Mouse (Mus musculus) bone marrow macrophage, adult 2 months (primary cell): ENCODE data around the gene Eps8l1. TPM values are rescaled to one million over a fixed set of nuclear protein-coding genes. Genes with fewer than 3 reads are reported as not detected.

Source experiments
- H3K27ac ChIP-seq: 2 replicates; pipeline ENCODE4 v1.5.1; 2012; ENCODE audit warnings: low read depth, low read length; ENCODE audit not compliant: insufficient read depth
- H3K4me1 ChIP-seq: 2 replicates; pipeline ENCODE4 v1.6.1; 2012; ENCODE audit warnings: low read length; ENCODE audit not compliant: control insufficient read depth, insufficient read depth
- H3K4me3 ChIP-seq: 2 replicates; pipeline ENCODE4 v1.5.1; 2012; ENCODE audit warnings: mild to moderate bottlenecking, low read length, moderate library complexity; ENCODE audit not compliant: insufficient read depth
- CTCF ChIP-seq: IDR thresholded peaks from 2 replicates; pipeline ENCODE4 v1.5.1; 2012; ENCODE audit warnings: low read depth, mild to moderate bottlenecking, low read length, moderate library complexity
- POLR2A ChIP-seq: IDR thresholded peaks from 2 replicates; pipeline ENCODE4 v1.6.1; 2012; ENCODE audit warnings: mild to moderate bottlenecking, low read depth, low read length, borderline replicate concordance
- polyA plus RNA-seq: library from polyadenylated mRNA; stranded (reverse); fragments of >200 nt; gene quantifications from 2 replicates; pipeline ENCODE4 v1.2.4, GENCODE M21; 2012; ENCODE audit not compliant: missing spikeins, insufficient read depth, insufficient read length

Gene Eps8l1
- polyA plus RNA-seq, 1 experiment = 29.0 TPM

DNA sequence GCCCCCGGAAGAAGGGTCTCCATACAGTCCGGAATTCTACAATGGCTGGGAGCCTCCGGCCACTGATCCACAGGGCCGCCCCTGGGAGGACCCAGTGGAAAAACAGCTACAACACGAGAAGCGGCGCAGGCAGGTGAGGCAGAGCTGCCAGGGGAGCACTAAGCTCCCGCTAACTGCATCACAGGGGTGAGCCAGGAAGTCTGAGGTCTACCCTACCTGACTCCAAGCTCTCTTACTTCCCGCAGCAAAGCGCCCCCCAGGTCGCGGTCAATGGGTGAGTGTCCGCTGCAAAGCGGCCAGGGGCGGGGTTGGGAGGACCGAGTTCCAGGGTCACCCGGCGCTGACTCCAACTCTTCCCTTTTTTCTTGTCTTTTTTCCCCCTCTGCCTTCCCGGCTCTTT lies 13.5 kb downstream of the Eps8l1 start:
- H3K4me1 ChIP-seq = no peaks in the 10 kb centered on the region
- no peak overlapping the region for H3K27ac ChIP-seq
- H3K4me3 ChIP-seq = no peak overlapping the region
- no peak for TF ChIP-seq POLR2A
- TF ChIP-seq CTCF = no peak

DNA sequence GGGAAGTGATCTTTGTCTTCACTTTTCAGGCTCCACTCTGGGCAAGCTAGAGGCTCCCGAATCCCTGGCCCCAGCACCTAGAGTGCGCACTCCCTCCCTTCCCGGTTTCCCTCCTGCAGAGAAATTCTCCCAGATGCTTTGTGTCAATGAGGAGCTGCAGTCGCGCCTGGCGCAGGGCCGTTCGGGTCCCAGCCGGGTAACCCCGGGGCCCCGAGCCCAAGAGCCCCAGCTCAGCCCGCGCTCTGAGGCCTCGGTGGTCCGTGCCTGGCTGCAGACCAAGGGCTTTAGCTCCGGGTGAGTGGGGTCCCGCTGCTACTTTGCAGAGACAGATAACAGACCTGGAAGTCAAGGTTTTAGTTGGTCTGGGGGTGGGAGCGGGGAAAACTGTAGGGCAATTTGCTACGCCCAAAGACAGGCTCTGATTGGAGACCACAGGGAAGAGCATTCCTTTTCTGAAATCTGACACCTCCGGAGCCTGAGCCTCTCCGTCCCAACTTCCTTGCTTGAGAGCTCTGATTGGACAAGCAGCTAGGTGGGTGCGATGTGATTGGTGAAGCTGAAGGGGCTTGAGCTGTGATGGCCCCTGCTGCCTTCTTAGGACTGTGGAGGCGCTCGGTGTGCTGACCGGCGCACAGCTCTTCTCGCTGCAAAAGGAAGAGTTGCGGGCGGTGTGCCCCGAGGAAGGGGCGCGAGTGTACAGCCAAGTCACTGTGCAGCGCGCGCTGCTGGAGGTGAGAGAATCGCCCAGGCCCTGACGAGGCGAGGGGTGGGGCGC lies 17.7 kb downstream of the Eps8l1 start:
- Histone ChIP-seq H3K4me1 (no peaks in the 10 kb centered on the region), H3K4me3 (peak overlapping the region; percentile 46), H3K27ac (no peak overlapping the region)
- TF ChIP-seq POLR2A = no peak
- TF ChIP-seq CTCF = no peak

DNA sequence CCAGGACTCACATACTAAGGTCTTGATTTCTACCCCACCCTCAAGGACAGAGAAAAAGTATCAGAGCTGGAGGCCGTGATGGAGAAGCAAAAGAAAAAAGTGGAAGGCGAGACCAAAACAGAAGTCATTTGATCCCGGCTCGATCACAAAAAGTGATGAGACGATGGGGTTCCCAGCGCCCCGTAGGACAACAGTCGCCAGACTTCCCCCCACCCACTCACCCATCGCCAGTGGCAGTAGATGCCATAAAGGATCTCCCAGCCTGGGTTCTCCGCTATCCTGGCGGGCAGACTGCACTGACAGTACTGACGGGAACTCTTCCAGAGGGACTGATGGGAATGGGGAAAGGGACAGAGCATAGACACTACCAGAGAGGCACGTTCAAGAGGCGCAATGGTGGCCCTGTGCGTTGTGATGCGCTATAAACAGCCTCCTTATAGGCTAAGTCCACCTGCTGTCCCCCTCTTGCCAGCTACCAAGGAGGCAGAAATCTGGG lies 18.4 kb downstream of the Eps8l1 start:
- Histone ChIP-seq H3K27ac (no peak overlapping the region), H3K4me1 (no peaks in the 10 kb centered on the region), H3K4me3 (peak overlapping the region; percentile 46)
- TF ChIP-seq POLR2A (no peak), CTCF (no peak)

GRCm38 (mm10) chr7:4479674-4480073 lies 19.2 kb downstream of the Eps8l1 start:
- TF ChIP-seq POLR2A = no peak
- no peak for TF ChIP-seq CTCF
- H3K27ac ChIP-seq = no peak overlapping the region
- H3K4me3 ChIP-seq = no peak overlapping the region
- no peaks in the 10 kb centered on the region for H3K4me1 ChIP-seq

- Histone ChIP-seq H3K4me3 (no peak overlapping the region), H3K27ac (no peak overlapping the region), H3K4me1 (no peaks in the 10 kb centered on the region)
- TF ChIP-seq CTCF (no peak), POLR2A (no peak)
Measured at GRCm38 (mm10) chr7:4482281-4482680, 21.8 kb downstream of the Eps8l1 start.

- TF ChIP-seq POLR2A (no peak), CTCF (no peak)
- Histone ChIP-seq H3K4me1 (peaks cover 54% of the 10 kb centered on the region), H3K4me3 (no peak overlapping the region), H3K27ac (peak overlapping the region; percentile 27; the same call in 1 of the 2 replicates)
Measured at GRCm38 (mm10) chr7:4491308-4491707, 30.8 kb downstream of the Eps8l1 start.

DNA sequence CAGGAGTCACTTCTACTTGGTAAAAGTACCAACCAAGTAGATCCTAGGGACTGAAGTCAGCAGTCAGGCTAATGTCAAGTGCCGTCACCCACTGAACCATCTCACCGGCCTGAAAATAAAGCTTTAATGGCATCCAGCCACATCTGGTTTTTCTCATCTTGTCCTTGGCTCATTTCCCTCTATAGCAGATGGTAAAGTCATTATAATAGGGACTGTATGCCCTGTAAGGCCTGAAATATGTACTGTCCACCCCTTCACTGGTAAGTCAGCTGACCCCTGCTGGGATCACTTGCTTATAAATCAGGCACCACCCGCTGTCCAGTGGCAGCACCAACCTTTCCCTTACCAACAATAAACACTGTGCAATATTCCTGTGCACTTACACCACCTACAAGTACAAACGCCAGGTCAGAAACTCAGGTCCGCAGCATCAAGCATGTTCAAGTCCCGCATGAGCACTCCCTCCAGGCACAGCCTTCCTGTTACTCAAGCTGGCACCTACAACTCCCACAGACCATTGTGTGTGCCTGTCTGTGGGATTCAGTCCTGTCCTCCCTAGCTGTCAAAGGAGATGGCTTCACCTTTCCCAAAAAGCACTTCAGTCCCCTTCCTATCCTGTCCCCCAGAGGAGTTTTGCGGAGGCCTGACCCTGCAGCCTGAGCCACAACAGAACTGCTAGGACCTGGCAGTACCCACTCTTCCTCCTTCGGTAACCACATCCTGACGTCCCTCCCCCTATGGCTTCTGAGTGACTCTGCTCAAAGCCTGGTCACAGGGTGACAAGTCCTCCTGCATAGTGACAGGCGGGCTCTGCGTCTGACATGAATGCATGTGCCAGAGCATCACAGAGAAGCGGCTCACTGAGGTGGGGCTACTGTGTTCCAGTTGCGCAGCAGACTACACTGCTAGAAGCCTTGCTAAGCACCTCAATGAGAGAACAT lies 32.1 kb downstream of the Eps8l1 start:
- TF ChIP-seq CTCF = no peak
- no peak for TF ChIP-seq POLR2A
- Histone ChIP-seq H3K4me3 (no peak overlapping the region), H3K27ac (peak overlapping the region; percentile 45), H3K4me1 (peaks cover 60% of the 10 kb centered on the region)

DNA sequence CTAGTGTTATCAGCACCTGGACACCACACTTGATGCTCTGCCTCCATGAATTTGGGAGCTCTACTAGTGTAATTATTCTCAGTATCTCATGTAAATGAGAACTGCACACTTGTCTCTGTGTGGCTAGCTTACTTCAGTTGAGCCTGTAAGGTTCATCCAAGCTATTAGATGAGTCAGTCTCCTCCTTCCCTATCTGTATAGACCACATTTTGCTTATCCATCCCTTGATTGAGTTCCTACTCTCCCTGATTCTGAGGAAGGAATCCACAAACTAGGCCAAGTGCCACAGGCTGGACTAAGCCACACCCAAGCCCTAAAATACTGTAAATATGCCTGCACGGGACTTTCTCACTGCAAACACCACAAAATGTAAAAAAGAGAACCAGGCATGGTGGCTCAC lies 33.5 kb downstream of the Eps8l1 start:
- Histone ChIP-seq H3K4me3 (no peak overlapping the region), H3K27ac (peak overlapping the region; percentile 69), H3K4me1 (peaks cover 74% of the 10 kb centered on the region)
- TF ChIP-seq POLR2A (no peak), CTCF (no peak)

- Histone ChIP-seq H3K4me3 (no peak overlapping the region), H3K27ac (no peak overlapping the region), H3K4me1 (peaks cover 75% of the 10 kb centered on the region)
- TF ChIP-seq POLR2A = no peak
- no peak for TF ChIP-seq CTCF
Measured at GRCm38 (mm10) chr7:4496468-4496867, 36.0 kb downstream of the Eps8l1 start.

- H3K4me1 ChIP-seq = peaks cover 66% of the 10 kb centered on the region
- no peak overlapping the region for H3K27ac ChIP-seq
- no peak overlapping the region for H3K4me3 ChIP-seq
Measured at GRCm38 (mm10) chr7:4497271-4497903, 36.9 kb downstream of the Eps8l1 start.

More at GRCm38 (mm10) chr7:4497271-4497903, 36.9 kb downstream of the Eps8l1 start:
- TF ChIP-seq POLR2A (no peak), CTCF (no peak)
